Mouse (Mus musculus) CH12.LX (cell line): ENCODE measurements around the gene Hps1.

ENCODE experiments used
- CHD1 ChIP-seq: IDR thresholded peaks from 2 replicates; pipeline ENCODE4 v1.6.1; 2012; ENCODE audit warnings: low read depth, low read length, improper control_type of control experiment, inconsistent platforms
- CTCF ChIP-seq, 2 experiments: IDR thresholded peaks in 1 of 2; conservative IDR thresholded peaks in 1 of 2; 2 replicates each; pipeline ENCODE4 v1.5.1; 2011 to 2012; ENCODE audit warnings: low read depth in 2 of 2, low read length in 2 of 2, improper control_type of control experiment in 1 of 2, inconsistent platforms in 1 of 2, mild to moderate bottlenecking in 1 of 2, moderate library complexity in 1 of 2
- E2F4 ChIP-seq: IDR thresholded peaks from 2 replicates; pipeline ENCODE4 v1.6.1; 2011; ENCODE audit warnings: low read depth, low read length, improper control_type of control experiment; ENCODE audit not compliant: insufficient replicate concordance
- EP300 ChIP-seq: IDR thresholded peaks from 2 replicates; pipeline ENCODE4 v1.6.1; 2011; ENCODE audit warnings: low read length, improper control_type of control experiment
- JUND ChIP-seq: conservative IDR thresholded peaks from 2 replicates; pipeline ENCODE4 v1.6.1; 2011; ENCODE audit warnings: low read depth, low read length, improper control_type of control experiment
- MAZ ChIP-seq: IDR thresholded peaks from 2 replicates; pipeline ENCODE4 v1.6.1; 2012; ENCODE audit warnings: low read depth, mild to moderate bottlenecking, inconsistent platforms, low read length, improper control_type of control experiment, moderate library complexity
- MYC ChIP-seq: IDR thresholded peaks from 2 replicates; pipeline ENCODE4 v1.6.1; 2011; ENCODE audit warnings: low read depth, mild to moderate bottlenecking, improper control_type of control experiment, low read length
- PAX5 ChIP-seq: IDR thresholded peaks from 2 replicates; pipeline ENCODE4 v1.6.1; 2012; ENCODE audit warnings: low read length, inconsistent platforms, mixed read lengths
- POLR2A ChIP-seq: IDR thresholded peaks from 2 replicates; pipeline ENCODE4 v1.6.1; 2011; ENCODE audit warnings: low read depth, mild to moderate bottlenecking, improper control_type of control experiment, low read length
- UBTF ChIP-seq: IDR thresholded peaks from 2 replicates; pipeline ENCODE4 v1.6.1; 2012; ENCODE audit warnings: low read depth, mild to moderate bottlenecking, inconsistent platforms, low read length, improper control_type of control experiment, moderate library complexity
- USF1 ChIP-seq: IDR thresholded peaks from 2 replicates; pipeline ENCODE4 v1.6.1; 2014; ENCODE audit warnings: low read depth, mild to moderate bottlenecking, inconsistent platforms, low read length, improper control_type of control experiment
- USF2 ChIP-seq: conservative IDR thresholded peaks from 2 replicates; pipeline ENCODE4 v1.6.1; 2011; ENCODE audit warnings: low read depth, low read length, improper control_type of control experiment

DNA sequence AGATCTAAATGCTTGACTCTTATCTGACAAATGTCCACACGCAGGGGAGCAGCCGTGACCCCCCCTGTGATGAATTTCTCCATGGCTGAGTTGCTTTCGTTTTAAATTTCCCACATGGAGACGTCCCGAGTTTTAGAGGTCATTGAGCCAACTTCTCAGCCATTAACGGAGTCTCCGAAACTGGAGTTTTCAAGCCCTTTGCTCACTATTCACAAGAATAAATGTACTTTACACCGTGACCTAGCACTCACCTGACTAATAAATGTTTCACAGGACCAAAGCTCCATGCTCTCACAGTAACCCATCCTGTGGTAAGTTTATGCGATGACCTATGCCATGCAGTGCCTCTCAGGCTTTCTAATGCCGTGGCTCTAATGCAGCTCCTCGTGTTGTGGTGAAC, 29.6 kb downstream of the Hps1 start:
- TF ChIP-seq EP300 (no peak), JUND (no peak), CTCF (conservative IDR thresholded peaks at IDR 0.05 in 1 of 2, IDR thresholded peaks at IDR 0.05 in 1 of 2; ENCODE audit: low read depth in 2 of 2, low read length in 2 of 2) (no peak), POLR2A (no peak), USF1 (no peak), PAX5 (no peak), E2F4 (no peak), USF2 (no peak), CHD1 (no peak), UBTF (no peak), MAZ (no peak), MYC (no peak)
